Mouse (Mus musculus) layer of hippocampus, postnatal 14 days (tissue): Measurements from ENCODE around the gene Gpr39. TPM values are rescaled to one million over a fixed set of nuclear protein-coding genes. Genes with fewer than 3 reads are reported as not detected.

Experiments
- total RNA-seq, 2 experiments: library from RNA; stranded (reverse); gene quantifications; 2 replicates each; pipeline ENCODE4 v1.2.3; 2021

Gene Gpr39
- total RNA-seq, 2 experiments from 2014 or later: 0.24 to 0.28 TPM

Other genes starting within 250 kb of the Gpr39 start
- 100 to 1,000 TPM; 296 to 311 TPM for gene Actr3, start 241.3 kb upstream of the Gpr39 start, total RNA-seq
- gene Slc35f5, start 116.4 kb upstream of the Gpr39 start, total RNA-seq: 10 to 100 TPM; 33.1 to 34.1 TPM
- 100 to 1,000 TPM in 1 of 2 experiments, 10 to 100 TPM in 1; 98.2 to 104 TPM for gene Lypd1, start 236.1 kb downstream of the Gpr39 start, total RNA-seq